Mouse (Mus musculus): ENCODE measurements around the gene Myb.

Gene Myb

GRCm38 (mm10) chr10:21128086-21128611, 32.6 kb downstream of the Myb start:
- DNase-seq (ENCODE audit: low spot score) = no peak

GRCm38 (mm10) chr10:21118341-21118740, 42.4 kb downstream of the Myb start:
- no peak for DNase-seq (ENCODE audit: low spot score)

- DNase-seq (ENCODE audit: low spot score) = no peak
These were observed 46.3 kb downstream of the Myb start for GRCm38 (mm10) chr10:21114459-21114858.

- DNase-seq (ENCODE audit: low spot score) = no peak
These were observed 48.1 kb downstream of the Myb start for GRCm38 (mm10) chr10:21112689-21113088.

GRCm38 (mm10) chr10:21109337-21110056, 51.3 kb downstream of the Myb start:
- DNase-seq (ENCODE audit: low spot score) = no peak

- DNase-seq (ENCODE audit: low spot score) = no peak
These were observed 52.0 kb downstream of the Myb start for GRCm38 (mm10) chr10:21108796-21109195.

GRCm38 (mm10) chr10:21108182-21108581, 52.6 kb downstream of the Myb start:
- no peak for DNase-seq (ENCODE audit: low spot score)

- no peak for DNase-seq (ENCODE audit: low spot score)
These were observed 55.6 kb downstream of the Myb start for GRCm38 (mm10) chr10:21105206-21105605.

- DNase-seq (ENCODE audit: low spot score) = no peak
These were observed 58.1 kb downstream of the Myb start for GRCm38 (mm10) chr10:21102689-21103088.

GRCm38 (mm10) chr10:21101948-21102347, 58.8 kb downstream of the Myb start:
- DNase-seq (ENCODE audit: low spot score) = no peak

GRCm38 (mm10) chr10:21100646-21101249, 60.0 kb downstream of the Myb start:
- DNase-seq (ENCODE audit: low spot score) = no peak

GRCm38 (mm10) chr10:21099515-21099914, 61.3 kb downstream of the Myb start:
- DNase-seq (ENCODE audit: low spot score) = no peak

GRCm38 (mm10) chr10:21095541-21095940, 65.2 kb downstream of the Myb start:
- DNase-seq (ENCODE audit: low spot score) = no peak

- no peak for DNase-seq (ENCODE audit: low spot score)
These were observed 65.9 kb downstream of the Myb start for GRCm38 (mm10) chr10:21094896-21095295.

GRCm38 (mm10) chr10:21093301-21093700, 67.5 kb downstream of the Myb start:
- no peak for DNase-seq (ENCODE audit: low spot score)

- peak; percentile 47 for DNase-seq (ENCODE audit: low spot score)
These were observed 68.1 kb downstream of the Myb start for GRCm38 (mm10) chr10:21092501-21093270.

GRCm38 (mm10) chr10:21090922-21091700, 69.7 kb downstream of the Myb start:
- DNase-seq (ENCODE audit: low spot score) = no peak

- DNase-seq (ENCODE audit: low spot score) = no peak
These were observed 71.2 kb downstream of the Myb start for GRCm38 (mm10) chr10:21089541-21089940.

GRCm38 (mm10) chr10:21087614-21088232, 73.1 kb downstream of the Myb start:
- DNase-seq (ENCODE audit: low spot score) = no peak

- no peak for DNase-seq (ENCODE audit: low spot score)
These were observed 75.7 kb downstream of the Myb start for GRCm38 (mm10) chr10:21085044-21085443.

GRCm38 (mm10) chr10:21083391-21083918, 77.3 kb downstream of the Myb start:
- no peak for DNase-seq (ENCODE audit: low spot score)
